ENCODE assay signal across 19 mouse cellular contexts in genomic region chr10:110305609-110306008, GRCm38 (mm10).
DNase-seq lines count a peak whose midpoint lies in the region; ATAC-seq and TF ChIP-seq lines count a peak whose summit lies in the region.
"Had no signal": no experiment of that assay in that cellular context is flagged by ENCODE, and none has a peak within 500 bp of the region (broad histone marks: within the 10 kb centered on the region; RNA-seq: fewer than 3 reads in every experiment).

No protein-coding gene starts in this region.

- no peak overlapping the region for H3K4me2 ChIP-seq in midbrain, embryonic 11.5 days
- no peak overlapping the region for H3K4me2 ChIP-seq in midbrain, embryonic 13.5 days (replicated peaks)
- H3K4me2 ChIP-seq: hindbrain, embryonic 13.5 days had no signal

- no peaks in the 10 kb centered on the region for H3K9me3 ChIP-seq in midbrain, embryonic 11.5 days (ENCODE audit: control insufficient read depth, low read length)
- no peaks in the 10 kb centered on the region for H3K9me3 ChIP-seq in midbrain, embryonic 13.5 days
- no peaks in the 10 kb centered on the region for H3K9me3 ChIP-seq in hindbrain, embryonic 10.5 days
- H3K9me3 ChIP-seq: embryonic facial prominence, embryonic 10.5 days; heart, embryonic 10.5 days; hindbrain, embryonic 13.5 days had no signal

- no peak for ATAC-seq in midbrain, embryonic 11.5 days (ENCODE audit: low FRiP score)
- no peak for ATAC-seq in midbrain, embryonic 13.5 days
- ATAC-seq: forebrain, embryonic 14.5 days; intestine, postnatal 0 days had no signal

- no peak overlapping the region for H3K4me3 ChIP-seq in midbrain, embryonic 11.5 days (ENCODE audit: low read depth, low read length)
- no peak overlapping the region for H3K4me3 ChIP-seq in midbrain, embryonic 13.5 days (replicated peaks)
- no peak overlapping the region for H3K4me3 ChIP-seq in cerebellum, adult 2 months (replicated peaks; ENCODE audit: insufficient read depth, low read depth, low read length)
- H3K4me3 ChIP-seq in hindbrain, embryonic 10.5 days, result no peak overlapping the region
- H3K4me3 ChIP-seq: embryonic facial prominence, embryonic 10.5 days; heart, embryonic 10.5 days; hindbrain, embryonic 13.5 days had no signal

- no peaks in the 10 kb centered on the region for H3K4me1 ChIP-seq in midbrain, embryonic 11.5 days (ENCODE audit: control insufficient read depth, insufficient read depth, low read length)
- H3K4me1 ChIP-seq in midbrain, embryonic 13.5 days (replicated peaks), result peaks cover 3% of the 10 kb centered on the region; the same call in 1 of the 2 replicates
- no peaks in the 10 kb centered on the region; the same call in 1 of the 2 replicates for H3K4me1 ChIP-seq in cerebellum, adult 2 months (ENCODE audit: control insufficient read depth, insufficient read depth, low read length)
- no peaks in the 10 kb centered on the region for H3K4me1 ChIP-seq in hindbrain, embryonic 10.5 days (replicated peaks)
- H3K4me1 ChIP-seq: embryonic facial prominence, embryonic 10.5 days; heart, embryonic 10.5 days; hindbrain, embryonic 13.5 days had no signal

- H3K27ac ChIP-seq in midbrain, embryonic 11.5 days (ENCODE audit: low read depth, low read length), result no peak overlapping the region
- H3K27ac ChIP-seq in midbrain, embryonic 13.5 days, result no peak overlapping the region
- no peak overlapping the region for H3K27ac ChIP-seq in cerebellum, adult 2 months (ENCODE audit: insufficient read depth, low read length)
- H3K27ac ChIP-seq in hindbrain, embryonic 10.5 days, result no peak overlapping the region
- H3K27ac ChIP-seq: embryonic facial prominence, embryonic 10.5 days; heart, embryonic 10.5 days; hindbrain, embryonic 13.5 days had no signal

- TF ChIP-seq CTCF in cerebellum, adult 2 months (IDR thresholded peaks at IDR 0.05; ENCODE audit: borderline replicate concordance, insufficient read depth, low read depth, low read length), result no peak

- WGBS in midbrain, embryonic 11.5 days, result 86% methylated on average over 5 of the region's 5 CpGs
- 87% methylated on average over 5 of the region's 5 CpGs for WGBS in midbrain, embryonic 13.5 days
- 13% methylated on average over 5 of the region's 5 CpGs for WGBS in cerebellum, adult 2 months
- 88% methylated on average over 5 of the region's 5 CpGs for WGBS in hindbrain, embryonic 10.5 days

- peak; percentile 14 for DNase-seq in midbrain, embryonic 11.5 days (ENCODE audit: low spot score, missing footprints)
- peak; percentile 70 to 84 for DNase-seq in cerebellum, adult 2 months
- peak; percentile 94 for DNase-seq in cerebellum, postnatal 10 days
- no peak for DNase-seq in layer of hippocampus, adult 9-11 months
- no peak for DNase-seq in hindbrain, embryonic 10.5 days (ENCODE audit: low spot score)
- DNase-seq in frontal cortex, postnatal 10 days (ENCODE audit: low spot score in 2 of 2), result no peak
- DNase-seq in frontal cortex, postnatal 25 days (ENCODE audit: low spot score in 2 of 2), result no peak
- DNase-seq: adrenal gland, postnatal 10 days; gastrocnemius, postnatal 10 days; heart, adult 18-20 months; heart, postnatal 10 days; heart, postnatal 4 days; kidney, adult 8-10 months had no signal

- TF ChIP-seq POLR2A in cerebellum, adult 2 months (IDR thresholded peaks at IDR 0.05; ENCODE audit: borderline replicate concordance, insufficient read depth, low read length), result no peak

- H3K27me3 ChIP-seq in midbrain, embryonic 11.5 days (ENCODE audit: control insufficient read depth, insufficient read depth, low read length), result no peaks in the 10 kb centered on the region
- no peaks in the 10 kb centered on the region for H3K27me3 ChIP-seq in midbrain, embryonic 13.5 days
- no peaks in the 10 kb centered on the region for H3K27me3 ChIP-seq in cerebellum, adult 2 months (ENCODE audit: control insufficient read depth, insufficient read depth, low read length)
- no peaks in the 10 kb centered on the region for H3K27me3 ChIP-seq in hindbrain, embryonic 10.5 days (ENCODE audit: insufficient read depth, poor library complexity, severe bottlenecking)
- H3K27me3 ChIP-seq: hindbrain, embryonic 13.5 days had no signal

- H3K36me3 ChIP-seq in midbrain, embryonic 11.5 days (ENCODE audit: control insufficient read depth, insufficient read depth, low read length), result no peaks in the 10 kb centered on the region
- H3K36me3 ChIP-seq in midbrain, embryonic 13.5 days, result no peaks in the 10 kb centered on the region
- no peaks in the 10 kb centered on the region for H3K36me3 ChIP-seq in hindbrain, embryonic 10.5 days
- H3K36me3 ChIP-seq: embryonic facial prominence, embryonic 10.5 days; heart, embryonic 10.5 days; hindbrain, embryonic 13.5 days had no signal

- H3K9ac ChIP-seq in midbrain, embryonic 11.5 days (ENCODE audit: low read length), result no peak overlapping the region
- H3K9ac ChIP-seq in midbrain, embryonic 13.5 days (replicated peaks), result no peak overlapping the region
- H3K9ac ChIP-seq: hindbrain, embryonic 13.5 days had no signal

Comparison
In these comparisons a context has a peak if more than half of its experiments do, and no peak if none do; other contexts are left out.
1. DNase-seq: peak in midbrain, embryonic 11.5 days (single experiment), cerebellum, adult 2 months (2 of 2) and cerebellum, postnatal 10 days (2 of 2); none in layer of hippocampus, adult 9-11 months (single experiment), hindbrain, embryonic 10.5 days (single experiment), frontal cortex, postnatal 10 days (0 of 2) and frontal cortex, postnatal 25 days (0 of 2).